Mouse (Mus musculus) embryonic facial prominence, embryonic 10.5 days (tissue): ENCODE measurements around the gene Daglb. TPM values are rescaled to one million over a fixed set of nuclear protein-coding genes. Genes with fewer than 3 reads are reported as not detected.
"Not testable (repeated sequence)": the region's sequence is repeated elsewhere in the genome, so short reads cannot be mapped to it uniquely, and the experiment has no call there.

Experiments used
- DNase-seq: peaks from one replicate; pipeline ENCODE4 v3.0.0-alpha.2; 2017; ENCODE audit warnings: low spot score
- H3K27ac ChIP-seq: fragments of 300-500 bp; sonication (generic); replicated peaks from 2 replicates; pipeline ENCODE4 v1.5.1; 2016; ENCODE audit warnings: mild to moderate bottlenecking
- H3K27me3 ChIP-seq: fragments of 300-500 bp; sonication (generic); replicated peaks from 2 replicates; pipeline ENCODE4 v1.6.1; 2016; ENCODE audit warnings: low read depth, mild to moderate bottlenecking; ENCODE audit not compliant: poor library complexity, severe bottlenecking
- H3K36me3 ChIP-seq: fragments of 300-500 bp; sonication (generic); replicated peaks from 2 replicates; pipeline ENCODE4 v1.6.1; 2016; ENCODE audit warnings: mild to moderate bottlenecking, moderate library complexity
- H3K4me1 ChIP-seq: fragments of 300-500 bp; sonication (generic); 2 replicates; pipeline ENCODE4 v1.6.1; 2016
- H3K4me3 ChIP-seq: fragments of 300-500 bp; sonication (generic); 2 replicates; pipeline ENCODE4 v1.5.1; 2016; ENCODE audit warnings: mild to moderate bottlenecking, moderate library complexity
- H3K9me3 ChIP-seq: fragments of 300-500 bp; sonication (generic); 2 replicates; pipeline ENCODE4 v1.6.1; 2016; ENCODE audit warnings: mild to moderate bottlenecking
- WGBS: fragments of 180-500 bp; shearing (Covaris S2); methylation state at CpG from one replicate; pipeline ENCODE4 v1.1.7; 2016; 5-methylcytosine and 5-hydroxymethylcytosine counted together
- polyA plus RNA-seq: library from polyadenylated mRNA; unstranded; fragments of >200 nt; fragmentation: Nextera tagmentation; extraction: Ambion mirVana; gene quantifications from 2 replicates; pipeline ENCODE4 v1.2.1, GENCODE M21; 2016

The Daglb gene
- polyA plus RNA-seq, 1 experiment from 2014 or later = 12.6 TPM

- Histone ChIP-seq H3K27me3 (no peaks in the 10 kb centered on the region), H3K27ac (no peak overlapping the region), H3K9me3 (no peaks in the 10 kb centered on the region), H3K4me3 (no peak overlapping the region), H3K4me1 (no peaks in the 10 kb centered on the region), H3K36me3 (peaks cover 82% of the 10 kb centered on the region)
- no peak for DNase-seq
- 89% methylated on average over 10 of the region's 10 CpGs for WGBS
Measured at GRCm38 (mm10) chr5:143493163-143493562, 28.8 kb downstream of the Daglb start.

- Histone ChIP-seq H3K4me3 (no peak overlapping the region), H3K36me3 (peaks cover 77% of the 10 kb centered on the region), H3K27me3 (no peaks in the 10 kb centered on the region), H3K27ac (no peak overlapping the region), H3K4me1 (no peaks in the 10 kb centered on the region), H3K9me3 (no peaks in the 10 kb centered on the region)
- WGBS = 90% methylated on average over 6 of the region's 6 CpGs
- no peak for DNase-seq
Measured at GRCm38 (mm10) chr5:143495708-143496107, 31.3 kb downstream of the Daglb start.

DNA sequence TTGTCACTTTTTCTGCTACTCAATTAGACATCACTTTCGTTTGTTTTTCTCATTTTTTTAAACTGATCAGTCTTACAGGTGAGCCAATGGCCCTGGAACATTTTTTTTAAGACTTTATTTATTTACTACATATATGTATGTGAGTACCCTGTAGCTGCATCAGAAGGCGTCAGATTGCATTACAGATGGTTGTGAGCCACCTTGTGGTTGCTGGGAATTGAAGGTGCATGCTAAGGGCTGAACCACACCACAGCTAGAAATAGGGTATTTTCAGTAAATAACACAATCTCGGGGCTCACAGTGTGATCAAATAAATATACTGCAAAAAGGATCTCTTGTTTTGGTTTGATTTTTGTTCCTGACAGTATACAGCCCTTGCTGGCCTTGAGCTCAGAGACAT, 33.1 kb downstream of the Daglb start:
- Histone ChIP-seq H3K4me3 (no peak overlapping the region), H3K36me3 (peaks cover 77% of the 10 kb centered on the region), H3K27me3 (no peaks in the 10 kb centered on the region), H3K4me1 (no peaks in the 10 kb centered on the region), H3K27ac (no peak overlapping the region), H3K9me3 (no peaks in the 10 kb centered on the region)
- WGBS = 83% methylated on average over 3 of the region's 3 CpGs
- DNase-seq = no peak

GRCm38 (mm10) chr5:143499197-143499596, 34.8 kb downstream of the Daglb start:
- H3K36me3 ChIP-seq = peaks cover 80% of the 10 kb centered on the region
- no peaks in the 10 kb centered on the region for H3K9me3 ChIP-seq
- no peaks in the 10 kb centered on the region for H3K4me1 ChIP-seq
- no peak for DNase-seq
- H3K4me3 ChIP-seq = no peak overlapping the region
- 88% methylated on average over 7 of the region's 7 CpGs for WGBS
- no peak overlapping the region for H3K27ac ChIP-seq
- H3K27me3 ChIP-seq = no peaks in the 10 kb centered on the region

GRCm38 (mm10) chr5:143499686-143500085, 35.3 kb downstream of the Daglb start:
- no peak overlapping the region for H3K4me3 ChIP-seq
- no peak for DNase-seq
- WGBS = 89% methylated on average over 4 of the region's 4 CpGs
- no peak overlapping the region for H3K27ac ChIP-seq
- H3K36me3 ChIP-seq = peaks cover 80% of the 10 kb centered on the region
- no peaks in the 10 kb centered on the region for H3K9me3 ChIP-seq
- no peaks in the 10 kb centered on the region for H3K27me3 ChIP-seq
- no peaks in the 10 kb centered on the region for H3K4me1 ChIP-seq

DNA sequence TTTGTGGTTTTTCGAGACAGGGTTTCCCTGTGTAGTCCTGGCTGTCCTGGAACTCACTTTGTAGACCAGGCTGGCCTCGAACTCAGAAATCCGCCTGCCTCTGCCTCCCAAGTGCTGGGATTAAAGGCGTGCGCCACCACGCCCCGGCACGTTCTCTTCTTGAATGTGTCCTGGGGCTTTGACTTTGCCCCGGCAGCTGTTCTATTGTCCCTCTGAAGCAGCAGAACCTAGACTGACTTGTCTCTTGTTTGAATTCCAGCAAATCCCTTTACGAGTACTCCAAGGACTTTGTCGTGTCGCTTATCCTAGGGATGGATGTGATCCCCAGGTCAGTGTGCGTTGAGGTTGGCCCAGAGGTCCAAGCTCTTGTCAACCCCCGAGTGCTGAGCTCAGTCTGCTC, 36.3 kb downstream of the Daglb start:
- H3K27me3 ChIP-seq, H3K4me3 ChIP-seq, H3K27ac ChIP-seq, DNase-seq, H3K9me3 ChIP-seq, H3K4me1 ChIP-seq: not testable (repeated sequence)
- 93% methylated on average over 14 of the region's 14 CpGs for WGBS
- H3K36me3 ChIP-seq = peaks cover 80% of the 10 kb centered on the region

DNA sequence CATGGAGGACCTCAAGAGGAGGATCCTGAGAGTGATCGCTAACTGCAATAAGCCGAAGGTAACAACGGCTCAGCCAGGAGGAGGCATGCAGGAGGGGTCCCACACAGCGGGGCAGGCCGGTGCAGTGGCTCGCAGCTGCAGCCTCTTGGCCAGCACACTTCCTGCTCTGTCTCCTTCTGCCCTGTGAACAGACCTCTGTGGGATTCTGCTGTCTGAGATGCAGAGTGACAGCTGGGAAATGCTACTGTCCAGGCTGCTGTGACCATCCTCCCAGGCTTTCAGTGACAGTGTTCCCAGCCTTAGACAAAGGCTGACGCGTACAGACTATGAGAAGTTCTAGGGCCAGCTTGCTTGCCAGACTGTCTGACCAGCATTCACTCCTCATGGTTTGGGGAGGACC, 36.8 kb downstream of the Daglb start:
- DNase-seq = no peak
- H3K4me1 ChIP-seq = no peaks in the 10 kb centered on the region
- H3K27me3 ChIP-seq = no peaks in the 10 kb centered on the region
- H3K36me3 ChIP-seq = peaks cover 82% of the 10 kb centered on the region
- no peaks in the 10 kb centered on the region for H3K9me3 ChIP-seq
- H3K4me3 ChIP-seq = no peak overlapping the region
- H3K27ac ChIP-seq = no peak overlapping the region
- 92% methylated on average over 8 of the region's 8 CpGs for WGBS

DNA sequence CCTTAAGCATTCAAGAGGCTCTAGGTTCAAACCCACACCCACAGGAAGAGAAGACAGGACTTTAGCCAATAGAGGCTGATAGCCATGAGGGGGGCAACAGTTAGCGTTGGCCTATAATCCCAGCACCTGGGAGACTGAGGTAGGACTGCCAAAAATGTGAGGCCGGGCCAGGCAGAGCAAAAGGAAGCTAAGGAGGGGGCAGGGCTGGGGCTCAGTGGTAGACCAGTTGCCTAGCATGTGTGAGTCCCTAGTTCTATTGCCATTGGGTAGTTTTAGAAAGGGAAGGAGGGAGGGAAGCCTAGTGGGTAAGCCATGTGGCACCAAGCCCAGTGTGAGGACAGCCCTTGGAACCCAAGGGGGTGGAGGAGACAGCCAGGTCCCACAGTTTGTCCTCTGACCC, 37.3 kb downstream of the Daglb start:
- Histone ChIP-seq H3K9me3 (no peaks in the 10 kb centered on the region), H3K4me3 (no peak overlapping the region), H3K27me3 (no peaks in the 10 kb centered on the region), H3K36me3 (peaks cover 83% of the 10 kb centered on the region), H3K4me1 (no peaks in the 10 kb centered on the region), H3K27ac (no peak overlapping the region)
- 94% methylated on average over 2 of the region's 2 CpGs for WGBS
- DNase-seq = no peak

GRCm38 (mm10) chr5:143502899-143503557, 38.6 kb downstream of the Daglb start:
- no peaks in the 10 kb centered on the region for H3K27me3 ChIP-seq
- DNase-seq = no peak
- WGBS = 91% methylated on average over 19 of the region's 19 CpGs
- no peaks in the 10 kb centered on the region for H3K9me3 ChIP-seq
- peaks cover 92% of the 10 kb centered on the region for H3K36me3 ChIP-seq
- no peak overlapping the region for H3K27ac ChIP-seq
- H3K4me1 ChIP-seq = peaks cover 13% of the 10 kb centered on the region
- no peak overlapping the region for H3K4me3 ChIP-seq

GRCm38 (mm10) chr5:143503740-143504139, 39.4 kb downstream of the Daglb start:
- no peak overlapping the region for H3K4me3 ChIP-seq
- 91% methylated on average over 6 of the region's 6 CpGs for WGBS
- no peaks in the 10 kb centered on the region for H3K27me3 ChIP-seq
- H3K9me3 ChIP-seq = no peaks in the 10 kb centered on the region
- peaks cover 95% of the 10 kb centered on the region for H3K36me3 ChIP-seq
- peaks cover 20% of the 10 kb centered on the region for H3K4me1 ChIP-seq
- DNase-seq = no peak
- H3K27ac ChIP-seq = no peak overlapping the region

- no peak for DNase-seq
- Histone ChIP-seq H3K36me3 (peaks cover 94% of the 10 kb centered on the region), H3K4me1 (peaks cover 27% of the 10 kb centered on the region), H3K4me3 (no peak overlapping the region), H3K27me3 (no peaks in the 10 kb centered on the region), H3K27ac (no peak overlapping the region), H3K9me3 (no peaks in the 10 kb centered on the region)
- WGBS = 72% methylated on average over 3 of the region's 3 CpGs
Measured at GRCm38 (mm10) chr5:143504453-143504852, 40.1 kb downstream of the Daglb start.

DNA sequence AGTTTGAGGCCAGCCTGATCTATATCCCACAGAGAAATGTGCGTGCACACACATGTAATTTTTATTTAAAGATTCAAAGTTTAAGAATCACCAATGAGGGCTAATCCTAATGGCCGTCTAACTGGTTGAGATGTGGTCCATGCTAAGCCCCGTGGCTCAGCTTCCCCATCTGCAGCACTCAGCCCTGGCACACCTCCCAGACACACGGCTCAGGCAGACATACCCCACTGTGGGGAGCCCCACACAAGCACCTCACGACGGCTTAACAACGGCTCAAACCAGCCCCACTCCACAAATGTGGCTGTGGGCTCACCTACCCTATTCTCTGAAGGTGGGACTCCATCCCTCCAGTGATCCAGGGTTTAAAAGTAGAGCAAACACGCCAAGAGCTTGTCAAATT, 40.7 kb downstream of the Daglb start:
- Histone ChIP-seq H3K9me3 (no peaks in the 10 kb centered on the region), H3K27me3 (no peaks in the 10 kb centered on the region), H3K27ac (no peak overlapping the region), H3K36me3 (peaks cover 94% of the 10 kb centered on the region), H3K4me1 (peaks cover 33% of the 10 kb centered on the region), H3K4me3 (no peak overlapping the region)
- DNase-seq = no peak
- WGBS = 92% methylated on average over 8 of the region's 8 CpGs

GRCm38 (mm10) chr5:143505545-143505944, 41.2 kb downstream of the Daglb start:
- 88% methylated on average over 7 of the region's 7 CpGs for WGBS
- Histone ChIP-seq H3K4me1 (peaks cover 36% of the 10 kb centered on the region), H3K9me3 (no peaks in the 10 kb centered on the region), H3K36me3 (peaks cover 95% of the 10 kb centered on the region), H3K27ac (no peak overlapping the region), H3K4me3 (no peak overlapping the region), H3K27me3 (no peaks in the 10 kb centered on the region)
- no peak for DNase-seq
